Mouse (Mus musculus) erythroblast, embryonic 14.5 days (primary cell): ENCODE results near the gene Trim65. TPM values are rescaled to one million over a fixed set of nuclear protein-coding genes. Genes with fewer than 3 reads are reported as not detected.

ENCODE experiments used
- H3K27me3 ChIP-seq: 2 replicates; pipeline ENCODE4 v1.6.1; 2012; ENCODE audit warnings: inconsistent platforms; ENCODE audit not compliant: control insufficient read depth
- H3K36me3 ChIP-seq: 2 replicates; pipeline ENCODE4 v1.6.1; 2012; ENCODE audit warnings: mild to moderate bottlenecking, inconsistent platforms; ENCODE audit not compliant: control insufficient read depth
- H3K4me1 ChIP-seq: 2 replicates; pipeline ENCODE4 v1.6.1; 2012; ENCODE audit warnings: inconsistent platforms; ENCODE audit not compliant: control insufficient read depth
- H3K4me3 ChIP-seq: replicated peaks from 2 replicates; pipeline ENCODE3; 2012; ENCODE audit warnings: moderate library complexity, mild to moderate bottlenecking, inconsistent platforms
- H3K9me3 ChIP-seq: 2 replicates; pipeline ENCODE4 v1.6.1; 2012; ENCODE audit warnings: low read length, inconsistent platforms, mixed read lengths; ENCODE audit not compliant: control insufficient read depth
- GATA1 ChIP-seq: IDR thresholded peaks from 2 replicates; pipeline ENCODE4 v1.6.1; 2012; ENCODE audit warnings: low read length, inconsistent platforms, mixed read lengths
- TAL1 ChIP-seq: IDR thresholded peaks from 3 replicates; pipeline ENCODE4 v1.6.1; 2012; ENCODE audit warnings: low read length, inconsistent platforms, mixed read lengths
- polyA plus RNA-seq: library from polyadenylated mRNA; stranded (reverse); fragments of >175 nt; gene quantifications from 2 replicates; pipeline ENCODE4 v1.2.3, GENCODE M21; 2012

Trim65 gene
- polyA plus RNA-seq, 1 experiment, result 0.04 TPM

- peaks cover 6% of the 10 kb centered on the region; the same call in 1 of the 2 replicates for H3K9me3 ChIP-seq
- H3K4me1 ChIP-seq, result peaks cover 62% of the 10 kb centered on the region
- TF ChIP-seq GATA1 (no peak), TAL1 (no peak)
- H3K27me3 ChIP-seq, result peaks cover 59% of the 10 kb centered on the region
- H3K36me3 ChIP-seq, result no peaks in the 10 kb centered on the region
- H3K4me3 ChIP-seq, result peak overlapping the region; percentile 8
Measured at GRCm38 (mm10) chr11:116106154-116106962, 24.6 kb downstream of the Trim65 start.

DNA sequence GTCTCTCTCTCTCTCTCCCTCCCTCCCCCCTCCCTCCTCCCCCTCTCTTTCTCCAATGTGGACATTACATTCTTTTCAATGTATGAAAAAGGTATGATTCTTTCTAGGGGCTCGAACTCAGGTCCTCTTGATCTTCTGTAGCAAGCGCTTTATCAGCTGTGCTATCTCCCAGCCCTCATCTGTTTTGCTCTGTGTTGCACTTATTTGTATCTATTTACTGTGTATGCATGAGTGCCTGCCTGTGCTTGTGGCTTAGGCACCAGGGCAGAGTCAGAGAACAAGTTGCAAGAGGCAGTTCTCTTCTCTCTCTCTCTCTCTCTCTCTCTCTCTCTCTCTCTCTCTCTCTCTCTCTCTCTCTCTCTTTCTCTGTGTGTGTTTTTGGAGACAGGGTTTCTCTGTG, 25.9 kb downstream of the Trim65 start:
- Histone ChIP-seq H3K36me3 (no peaks in the 10 kb centered on the region), H3K4me3 (no peak overlapping the region), H3K9me3 (peaks cover 5% of the 10 kb centered on the region; the same call in 1 of the 2 replicates), H3K27me3 (peaks cover 46% of the 10 kb centered on the region), H3K4me1 (peaks cover 69% of the 10 kb centered on the region)
- no peak for TF ChIP-seq TAL1
- TF ChIP-seq GATA1, result no peak

DNA sequence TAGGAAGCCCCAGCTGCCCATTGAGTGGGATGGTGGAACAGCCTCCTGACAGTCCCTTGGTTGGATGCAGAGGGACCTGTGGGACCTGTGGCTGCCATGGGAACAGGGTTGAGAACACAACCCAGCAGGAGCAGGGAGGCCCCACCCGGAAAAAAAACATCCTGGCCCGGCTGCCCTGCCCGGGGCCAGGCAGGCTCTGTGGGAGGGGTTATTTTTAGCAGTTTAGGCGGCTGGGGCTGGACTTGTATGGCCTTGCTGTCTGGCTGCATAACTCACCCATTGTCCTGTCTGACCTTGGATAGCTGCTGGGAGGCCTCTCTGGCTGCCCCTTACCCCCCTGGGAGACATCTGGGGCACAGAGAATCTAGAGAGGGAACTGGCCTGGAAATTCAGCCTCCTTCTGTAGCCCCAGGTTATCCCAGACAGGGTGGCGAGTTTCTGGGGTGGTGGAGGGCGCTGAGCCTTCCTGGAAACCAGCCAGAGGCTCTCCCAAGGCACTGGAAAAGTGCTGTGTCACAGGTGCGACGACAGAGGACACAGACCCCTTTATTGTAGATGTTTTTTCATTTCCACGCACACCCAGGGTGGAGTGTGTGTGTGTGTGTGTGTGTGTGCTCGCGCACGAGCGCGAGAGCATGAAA, 26.8 kb downstream of the Trim65 start:
- Histone ChIP-seq H3K9me3 (no peaks in the 10 kb centered on the region), H3K27me3 (peaks cover 37% of the 10 kb centered on the region), H3K36me3 (no peaks in the 10 kb centered on the region), H3K4me3 (no peak overlapping the region), H3K4me1 (peaks cover 67% of the 10 kb centered on the region)
- TF ChIP-seq TAL1 (no peak), GATA1 (no peak)

DNA sequence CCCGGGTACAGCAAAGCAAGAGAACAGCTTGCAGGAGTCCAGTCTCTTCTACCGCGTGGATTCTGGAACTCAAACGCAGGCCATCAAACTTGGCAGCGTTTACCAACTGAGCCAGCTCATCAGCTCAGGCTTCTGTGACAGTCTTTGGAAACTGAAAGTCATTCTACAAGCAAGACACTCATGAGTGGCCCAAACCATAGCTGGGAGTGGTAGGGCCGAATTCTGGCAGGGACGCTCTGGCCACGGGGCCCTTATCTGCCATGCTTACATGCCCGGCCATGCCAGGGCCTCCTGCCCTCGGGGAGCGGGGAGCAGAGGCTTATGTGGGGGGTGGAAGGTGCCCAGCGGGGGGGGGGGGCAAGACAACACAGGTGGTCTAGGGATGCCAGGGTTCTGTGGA, 27.4 kb downstream of the Trim65 start:
- peaks cover 65% of the 10 kb centered on the region for H3K4me1 ChIP-seq
- no peak overlapping the region for H3K4me3 ChIP-seq
- no peak for TF ChIP-seq GATA1
- TF ChIP-seq TAL1, result no peak
- peaks cover 31% of the 10 kb centered on the region for H3K27me3 ChIP-seq
- H3K9me3 ChIP-seq, result no peaks in the 10 kb centered on the region
- H3K36me3 ChIP-seq, result no peaks in the 10 kb centered on the region

DNA sequence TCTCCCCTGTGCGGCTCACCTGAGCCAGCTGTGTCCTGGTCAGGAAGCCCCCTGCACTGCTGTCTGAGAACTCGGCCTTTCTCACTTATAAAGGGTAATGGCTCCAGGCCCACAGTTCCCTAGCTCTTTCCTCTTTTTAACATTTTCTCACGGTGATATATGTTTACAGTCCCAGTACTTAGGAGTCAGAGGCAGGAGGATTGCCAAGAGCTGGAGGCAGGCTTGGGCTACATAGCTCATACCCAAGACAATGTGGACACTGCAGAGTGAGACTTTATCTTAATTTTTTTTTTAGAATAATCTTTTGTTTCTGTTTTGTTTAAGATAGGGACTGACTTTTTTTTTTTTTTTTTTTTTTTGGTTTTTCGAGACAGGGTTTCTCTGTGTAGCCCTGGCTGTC, 28.5 kb downstream of the Trim65 start:
- peaks cover 62% of the 10 kb centered on the region for H3K4me1 ChIP-seq
- TF ChIP-seq GATA1, result no peak
- TF ChIP-seq TAL1, result no peak
- no peaks in the 10 kb centered on the region for H3K9me3 ChIP-seq
- no peaks in the 10 kb centered on the region for H3K36me3 ChIP-seq
- peaks cover 20% of the 10 kb centered on the region for H3K27me3 ChIP-seq
- H3K4me3 ChIP-seq, result no peak overlapping the region

- peaks cover under 1% of the 10 kb centered on the region for H3K9me3 ChIP-seq
- peaks cover 60% of the 10 kb centered on the region for H3K4me1 ChIP-seq
- no peak for TF ChIP-seq GATA1
- no peak for TF ChIP-seq TAL1
- H3K4me3 ChIP-seq, result no peak overlapping the region
- H3K27me3 ChIP-seq, result peaks cover 15% of the 10 kb centered on the region
- H3K36me3 ChIP-seq, result no peaks in the 10 kb centered on the region
Measured at GRCm38 (mm10) chr11:116101931-116102381, 29.0 kb downstream of the Trim65 start.

GRCm38 (mm10) chr11:116100839-116101238, 30.1 kb downstream of the Trim65 start:
- no peak overlapping the region for H3K4me3 ChIP-seq
- no peak for TF ChIP-seq GATA1
- TF ChIP-seq TAL1, result no peak
- peaks cover 4% of the 10 kb centered on the region for H3K27me3 ChIP-seq
- H3K9me3 ChIP-seq, result peaks cover 6% of the 10 kb centered on the region
- H3K36me3 ChIP-seq, result no peaks in the 10 kb centered on the region
- H3K4me1 ChIP-seq, result peaks cover 50% of the 10 kb centered on the region

GRCm38 (mm10) chr11:116100385-116100784, 30.5 kb downstream of the Trim65 start:
- Histone ChIP-seq H3K4me3 (no peak overlapping the region), H3K36me3 (no peaks in the 10 kb centered on the region), H3K27me3 (0 out of 2 replicates have a peak, but pooled peaks cover 2% of the 10 kb centered on the region), H3K9me3 (peaks cover 6% of the 10 kb centered on the region), H3K4me1 (peaks cover 46% of the 10 kb centered on the region)
- TF ChIP-seq TAL1 (no peak), GATA1 (no peak)

DNA sequence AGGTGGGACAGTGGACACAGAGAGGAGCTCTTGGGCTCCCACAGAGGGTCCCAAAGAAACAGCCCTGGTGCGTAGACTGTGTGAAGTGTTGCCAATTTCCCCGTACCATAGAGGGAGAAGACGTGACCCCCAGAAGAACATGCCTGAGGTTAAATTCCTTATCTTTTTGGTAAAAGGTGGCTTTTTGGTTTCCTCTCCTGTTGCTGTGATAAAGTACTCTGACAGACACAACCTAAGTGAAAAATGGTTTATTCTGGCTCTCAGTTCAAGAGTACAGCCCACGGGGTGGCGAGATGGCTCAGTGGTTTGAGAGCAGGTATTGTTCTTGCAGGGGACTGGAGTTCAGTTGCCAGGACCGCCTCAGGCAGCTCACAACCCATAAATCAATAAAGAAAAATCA, 31.5 kb downstream of the Trim65 start:
- H3K4me1 ChIP-seq, result peaks cover 42% of the 10 kb centered on the region
- H3K4me3 ChIP-seq, result no peak overlapping the region

More for the DNA sequence above, 31.5 kb downstream of the Trim65 start:
- peaks cover 6% of the 10 kb centered on the region for H3K9me3 ChIP-seq
- 0 out of 2 replicates have a peak, but pooled peaks cover 2% of the 10 kb centered on the region for H3K27me3 ChIP-seq
- TF ChIP-seq TAL1, result no peak
- no peak for TF ChIP-seq GATA1
- no peaks in the 10 kb centered on the region for H3K36me3 ChIP-seq
